Mouse (Mus musculus) retina, adult 2 months (tissue): ENCODE measurements around the gene Atg13.
A peak's percentile ranks its signal among the peaks of the same experiment; 100 is the strongest.

Experiments
- DNase-seq: peaks from one replicate; pipeline ENCODE4 v3.0.0-alpha.2; 2012; ENCODE audit warnings: low read depth, low spot score

The Atg13 gene

DNA sequence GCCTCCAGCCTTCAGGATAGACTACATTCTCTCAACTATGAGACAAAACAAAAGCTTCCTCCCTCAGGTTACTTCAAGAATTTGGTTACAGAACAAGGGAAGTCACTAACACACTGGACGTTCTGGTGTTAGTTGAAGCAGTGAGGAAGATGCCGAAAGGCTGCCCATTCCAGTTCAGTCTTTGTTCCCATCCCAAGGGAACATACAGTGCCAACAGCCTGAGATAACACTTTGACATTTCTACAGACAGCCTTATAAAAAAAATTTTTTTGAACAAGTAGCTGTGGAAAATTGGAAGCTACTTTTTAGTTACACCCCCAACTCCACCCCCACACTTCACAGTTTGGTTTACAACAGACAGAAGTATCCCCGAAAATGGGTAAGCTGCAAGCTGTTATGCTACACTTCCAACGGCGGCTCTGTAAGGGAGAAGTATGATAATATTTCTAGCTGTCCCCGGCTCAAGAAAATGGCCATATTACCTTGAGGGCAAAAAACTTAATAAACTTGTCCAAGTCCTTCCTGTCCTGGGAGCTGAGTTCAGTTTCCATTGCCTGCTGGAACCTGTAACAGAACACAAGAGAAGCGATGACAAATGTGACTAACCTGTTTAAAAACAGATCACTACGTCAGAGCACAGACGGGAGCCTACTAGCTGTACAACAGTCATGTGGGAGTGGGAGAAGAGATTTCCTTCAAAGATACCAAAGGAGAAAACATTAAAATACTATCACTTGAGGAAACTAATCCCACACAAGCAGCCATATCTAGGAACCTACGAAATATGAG, 14.7 kb downstream of the Atg13 start:
- DNase-seq = no peak

DNA sequence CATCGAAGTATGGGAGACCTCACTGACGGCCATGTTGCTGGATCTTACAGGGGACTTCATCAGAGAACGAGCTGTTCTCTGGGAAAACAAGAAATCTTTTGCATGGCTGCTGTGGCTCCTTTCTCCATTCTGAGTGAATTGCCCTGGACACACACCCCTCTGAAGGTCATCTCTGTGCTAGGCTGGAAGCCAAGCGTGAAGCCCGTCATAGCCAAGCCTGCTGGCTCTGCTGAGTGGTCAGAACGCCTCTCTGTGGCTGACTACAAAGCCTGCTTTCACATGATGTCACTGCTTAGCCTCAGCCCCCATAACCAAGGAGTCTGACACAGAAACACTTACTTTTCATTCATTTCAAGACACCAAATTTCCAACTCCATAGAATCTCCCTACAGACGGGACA, 20.9 kb downstream of the Atg13 start:
- DNase-seq = no peak

DNA sequence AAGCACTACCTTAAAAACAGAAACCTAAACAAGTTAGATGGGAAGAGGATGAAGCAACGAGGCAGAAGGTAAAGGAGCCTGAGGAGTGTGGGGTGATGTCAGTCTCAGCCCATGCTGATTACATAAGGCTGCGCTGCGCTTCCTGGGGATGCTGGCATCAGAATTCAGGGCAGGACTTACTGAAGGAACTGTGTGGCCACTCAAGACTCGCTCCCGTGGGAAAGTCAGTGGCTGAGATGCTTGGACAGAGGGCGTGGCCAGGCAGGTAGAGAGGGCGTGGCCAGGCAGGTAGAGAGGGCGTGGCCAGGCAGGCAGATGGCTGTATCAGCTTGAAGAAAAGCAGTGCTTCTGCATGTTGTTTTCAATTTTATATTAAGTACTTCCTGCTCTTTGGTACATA, 26.5 kb downstream of the Atg13 start:
- DNase-seq = no peak

DNA sequence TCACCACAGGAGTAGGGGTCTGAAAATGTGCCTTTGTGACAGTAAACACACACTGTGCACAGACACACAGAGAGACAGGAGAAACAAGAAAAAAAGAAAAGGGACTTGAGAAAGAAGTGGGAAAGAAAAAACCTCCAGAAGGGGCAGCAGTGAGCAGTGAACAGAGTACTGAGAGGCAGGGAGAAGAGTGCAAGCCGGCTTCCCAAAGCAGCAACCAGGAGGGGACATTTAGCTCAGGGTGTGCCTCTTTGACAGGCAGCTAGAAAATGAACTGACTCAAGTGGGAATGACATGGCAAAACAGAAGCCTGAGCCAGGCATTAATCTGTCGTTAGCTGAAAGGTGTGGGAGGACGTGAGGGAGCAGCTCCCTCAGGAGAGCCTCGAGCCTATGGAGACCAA, 27.5 kb downstream of the Atg13 start:
- no peak for DNase-seq

DNA sequence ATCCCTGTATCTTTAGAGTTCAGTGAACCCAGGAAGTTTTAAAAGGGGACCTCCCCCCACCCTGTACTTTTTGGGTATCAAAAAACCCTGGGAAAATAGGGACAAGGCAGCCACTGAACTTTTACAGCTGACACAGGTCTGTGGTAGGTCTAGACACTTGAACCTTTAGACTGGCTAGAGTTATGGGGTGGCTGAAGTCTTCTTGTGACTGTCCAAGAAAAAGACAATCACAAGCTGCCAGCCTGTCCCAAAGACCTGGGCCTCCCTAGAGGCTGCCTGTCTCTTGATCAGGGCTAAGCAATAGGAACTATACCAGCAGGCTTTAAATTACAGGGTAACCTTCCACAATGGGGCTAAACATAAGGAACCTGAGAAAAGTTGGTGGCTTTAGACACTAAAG, 33.4 kb downstream of the Atg13 start:
- no peak for DNase-seq

DNA sequence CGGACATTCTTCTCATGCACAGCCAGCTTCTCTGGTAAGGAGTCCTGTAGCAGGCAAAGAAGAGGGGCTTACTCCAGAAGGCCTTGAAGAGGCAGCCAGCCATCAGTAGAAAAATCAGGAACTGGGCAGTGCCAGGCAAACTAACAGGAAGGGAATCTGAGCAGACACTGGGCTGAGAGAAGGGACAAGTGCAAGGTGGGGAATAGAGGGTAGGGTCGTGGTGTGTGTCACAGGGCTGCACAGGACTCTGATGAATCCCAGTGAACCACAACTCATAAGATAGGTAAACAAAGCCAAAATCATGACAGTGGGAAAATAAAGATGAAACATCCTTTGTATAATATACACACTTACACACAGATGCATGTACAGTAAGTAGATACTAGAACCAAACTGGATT, 34.0 kb downstream of the Atg13 start:
- DNase-seq = no peak

DNA sequence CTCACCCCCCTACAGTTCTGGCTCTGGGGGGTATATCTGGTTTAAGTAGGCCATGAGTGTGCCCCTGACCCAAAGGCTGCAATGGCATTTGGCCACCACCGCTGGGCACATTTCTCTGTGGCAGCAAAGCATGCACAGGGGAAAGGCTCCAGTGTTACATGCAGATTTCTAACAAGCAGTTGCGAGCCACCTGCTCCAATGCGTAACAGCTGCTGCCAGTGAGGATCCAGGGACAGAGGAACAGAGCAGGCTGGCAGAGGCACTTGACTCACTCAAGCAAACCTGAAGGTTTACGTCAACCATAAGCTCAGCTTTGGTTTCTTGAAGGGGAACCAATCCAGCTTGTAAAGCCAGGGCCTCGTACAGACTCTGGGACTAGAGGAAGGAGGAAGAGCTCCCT, 35.5 kb downstream of the Atg13 start:
- DNase-seq = no peak

DNA sequence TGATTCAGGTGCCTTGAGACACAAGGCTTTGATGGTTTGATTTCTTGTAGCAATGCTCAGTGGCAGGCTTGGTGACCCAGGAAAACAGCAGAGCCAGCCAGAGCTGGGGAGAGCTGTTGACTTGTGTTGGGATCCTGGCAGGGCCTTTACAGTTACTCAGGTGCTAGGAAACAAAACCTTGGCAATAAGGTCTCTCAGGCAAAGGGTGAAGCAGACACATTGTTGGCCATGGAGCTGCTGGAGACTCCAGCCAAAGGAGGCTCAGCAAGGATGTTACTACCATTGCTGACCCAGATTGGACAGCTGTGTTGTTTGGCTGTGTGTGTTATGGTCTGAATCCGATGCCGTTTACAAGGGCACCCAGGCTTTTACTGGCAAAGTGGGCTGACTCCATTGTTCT, 36.8 kb downstream of the Atg13 start:
- DNase-seq = no peak

DNA sequence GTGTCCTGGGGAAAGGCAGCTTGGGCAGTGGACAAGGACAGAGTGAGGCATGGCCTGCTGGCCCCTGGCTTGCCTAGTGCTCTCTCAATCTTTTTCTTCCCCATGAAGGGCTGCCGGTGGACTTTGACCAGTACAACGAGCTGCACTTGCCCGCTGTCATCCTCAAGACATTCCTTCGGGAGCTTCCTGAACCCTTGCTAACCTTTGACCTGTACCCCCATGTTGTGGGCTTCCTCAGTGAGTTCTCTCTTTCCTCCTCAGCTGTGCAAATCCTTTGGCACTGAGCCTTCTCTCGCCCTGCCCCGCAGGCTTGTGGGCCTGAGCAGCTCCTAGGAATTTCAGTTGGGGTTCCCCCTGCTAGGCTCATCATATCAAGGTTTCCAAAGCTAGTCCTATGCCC, 40.3 kb downstream of the Atg13 start:
- DNase-seq = no peak

DNA sequence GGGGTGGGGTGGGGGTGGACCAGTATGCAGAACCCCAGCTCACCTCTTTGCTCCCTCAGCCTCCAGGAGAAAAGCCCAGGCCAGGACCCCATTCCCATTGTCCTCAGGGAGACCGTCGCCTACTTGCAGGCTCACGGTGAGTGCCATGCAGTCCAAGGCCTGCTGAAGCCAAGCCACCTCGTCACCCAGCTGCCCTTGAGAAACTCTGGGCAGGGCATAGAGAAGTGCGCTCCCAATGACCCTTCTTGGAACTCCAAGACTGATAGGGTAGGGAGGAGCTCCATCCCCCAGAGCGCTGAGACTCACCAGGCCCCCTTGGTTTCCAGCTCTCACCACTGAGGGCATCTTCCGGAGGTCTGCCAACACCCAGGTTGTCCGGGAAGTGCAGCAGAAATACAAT, 41.0 kb downstream of the Atg13 start:
- no peak for DNase-seq

DNA sequence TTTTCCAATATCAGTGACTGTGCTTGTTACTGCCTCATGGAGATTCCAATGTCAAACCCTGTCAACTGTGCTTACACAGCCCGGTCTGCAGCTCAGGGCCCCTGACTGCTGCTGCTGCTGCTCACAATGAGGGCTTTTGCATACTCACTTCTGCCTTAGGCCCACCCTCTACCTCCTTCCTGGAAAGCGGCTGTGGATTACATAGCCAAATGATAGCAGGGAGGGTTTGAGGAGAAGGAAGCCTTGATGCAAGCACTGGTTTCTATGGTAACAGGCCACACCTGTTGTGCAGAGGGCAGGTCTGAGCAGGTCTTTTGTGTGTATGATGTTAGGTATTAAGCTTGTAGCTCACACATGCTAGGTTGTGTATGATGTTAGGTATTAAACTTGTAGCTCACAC, 42.6 kb downstream of the Atg13 start:
- DNase-seq = no peak

DNA sequence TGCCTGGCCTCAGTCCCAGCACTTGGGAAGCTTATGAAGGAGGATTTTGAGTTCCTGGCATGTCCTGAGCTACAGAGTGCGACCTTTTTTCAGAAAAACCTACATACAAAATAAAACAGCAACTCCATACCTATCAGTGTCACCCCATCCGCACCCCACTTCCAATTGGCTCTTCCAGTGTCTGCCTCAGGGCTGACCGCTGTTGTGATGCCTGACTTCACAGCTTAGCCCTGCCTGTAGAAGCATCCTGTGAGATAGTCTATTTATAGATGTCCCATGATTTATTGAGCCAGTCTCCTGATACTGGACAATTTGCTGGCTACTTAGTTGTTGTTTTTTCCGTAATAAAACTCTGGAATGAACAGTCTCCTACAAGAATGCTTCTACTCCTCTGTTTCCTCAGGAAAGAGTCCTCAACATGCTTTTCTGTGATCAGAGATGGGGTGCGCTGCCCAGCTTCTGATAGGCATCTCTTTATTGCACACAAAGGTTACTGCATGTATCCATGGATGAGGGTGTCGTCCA, 43.9 kb downstream of the Atg13 start:
- DNase-seq = no peak

DNA sequence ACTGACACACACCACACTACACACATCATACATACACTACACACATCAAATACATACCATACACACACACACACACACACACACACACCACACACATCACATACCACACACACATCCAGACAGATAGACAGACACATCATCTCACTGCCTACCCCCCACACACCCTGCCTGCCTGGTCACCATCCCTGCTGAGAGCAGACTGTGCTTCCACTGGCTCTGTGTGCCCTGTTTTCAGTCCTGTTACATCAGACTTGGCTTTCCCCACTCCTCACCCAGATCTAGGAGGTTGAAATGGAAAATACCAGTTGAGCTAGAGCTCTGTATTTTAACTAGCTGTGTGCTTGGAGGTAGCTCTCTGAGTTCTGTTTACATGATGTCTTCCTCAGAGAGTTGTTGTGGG, 45.6 kb downstream of the Atg13 start:
- DNase-seq = no peak

DNA sequence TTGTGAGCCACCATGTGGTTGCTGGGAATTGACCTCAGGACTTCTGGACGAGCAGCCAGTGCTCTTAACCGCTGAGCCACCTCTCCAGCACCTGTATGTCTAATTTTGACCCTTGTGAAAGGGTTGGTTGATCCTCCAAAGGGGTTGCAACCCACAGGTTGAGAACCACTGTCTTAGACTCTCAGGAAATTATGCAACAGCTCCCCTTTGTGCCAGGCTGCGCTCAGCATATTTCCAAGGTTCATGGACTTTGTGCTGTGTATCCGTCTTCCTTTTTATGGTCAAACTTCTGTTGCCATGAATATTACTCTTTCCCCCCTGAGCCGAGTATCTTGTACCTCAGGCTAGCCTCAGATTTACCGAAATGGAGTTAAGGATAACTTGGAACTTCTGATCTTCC, 49.4 kb downstream of the Atg13 start:
- no peak for DNase-seq

DNA sequence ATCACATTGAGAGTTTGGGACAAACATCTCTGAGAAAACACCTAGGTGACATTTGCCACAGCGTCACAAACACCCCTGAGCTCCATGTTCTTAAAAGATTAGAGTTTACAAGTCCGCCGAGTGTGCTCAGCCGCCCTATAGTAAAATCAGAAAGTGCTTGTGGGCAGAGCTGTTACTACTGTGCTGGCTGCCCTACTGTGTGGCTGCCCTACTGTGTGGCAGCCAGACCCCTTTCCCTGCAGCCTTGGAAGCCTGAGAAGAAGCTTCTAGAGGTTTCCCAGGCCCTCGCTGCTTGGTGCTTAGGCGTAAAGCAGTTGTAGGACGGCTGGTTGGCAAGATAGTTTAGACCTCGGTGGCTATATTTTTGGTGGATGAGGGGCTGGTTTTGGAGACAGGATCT, 50.7 kb downstream of the Atg13 start:
- no peak for DNase-seq

DNA sequence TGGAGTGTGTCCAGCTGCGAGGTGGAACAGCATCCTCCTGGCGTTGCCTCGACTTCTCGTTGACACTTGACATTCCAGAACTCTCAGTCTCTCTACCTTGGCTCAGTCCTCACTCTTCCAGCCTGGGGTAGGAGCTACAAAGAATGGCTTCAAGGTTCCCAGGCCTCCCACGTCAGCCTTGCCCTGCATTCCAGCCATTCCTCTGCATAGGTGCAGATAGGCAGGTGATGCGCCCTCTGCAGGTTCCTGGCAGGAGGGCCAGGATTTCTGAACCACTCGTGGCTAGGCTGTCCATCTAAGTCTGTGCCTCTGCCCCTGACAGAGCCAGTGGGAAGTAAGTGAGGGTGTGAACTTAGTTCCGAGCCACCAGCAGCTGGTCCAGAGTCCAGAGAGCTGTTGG, 53.6 kb downstream of the Atg13 start:
- no peak for DNase-seq

DNA sequence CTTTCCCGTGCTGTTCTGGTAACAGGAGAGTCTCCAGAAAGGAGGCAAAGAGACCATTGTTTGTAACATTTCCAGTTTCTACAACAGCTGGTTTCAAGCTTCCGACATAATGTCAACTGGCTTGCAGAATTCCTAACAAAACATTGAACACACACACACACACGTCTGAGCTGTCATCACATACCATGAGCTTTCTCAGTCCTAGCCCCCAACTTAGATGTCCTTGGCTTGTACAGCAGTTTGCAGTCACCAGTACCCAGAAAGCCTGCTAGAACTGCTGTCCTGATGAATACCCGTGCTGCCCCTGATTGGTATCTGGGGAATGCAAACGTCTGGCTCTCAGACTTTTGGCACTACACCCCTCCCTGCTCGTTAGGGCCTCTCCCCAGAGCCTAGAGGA, 54.5 kb downstream of the Atg13 start:
- DNase-seq = no peak

DNA sequence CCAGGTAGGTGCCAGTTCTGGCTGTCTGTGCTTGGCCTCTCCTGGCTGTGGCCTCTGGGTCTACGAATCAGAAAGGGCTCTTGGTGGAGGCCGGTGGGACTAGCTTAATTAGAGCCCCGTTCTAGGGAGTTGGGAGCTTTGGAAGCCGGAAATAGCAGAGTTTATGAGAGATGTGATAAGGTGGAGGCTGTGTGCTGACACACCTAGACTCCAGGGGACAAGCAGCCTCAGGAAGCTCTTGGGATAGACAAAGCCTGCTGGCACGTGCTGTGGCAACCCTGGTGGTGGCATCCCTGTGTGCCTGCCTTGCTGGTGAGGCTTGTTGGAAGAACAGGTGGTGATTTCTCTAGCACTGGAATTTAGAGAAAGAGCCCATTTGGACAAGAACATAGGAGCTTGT, 55.0 kb downstream of the Atg13 start:
- no peak for DNase-seq

DNA sequence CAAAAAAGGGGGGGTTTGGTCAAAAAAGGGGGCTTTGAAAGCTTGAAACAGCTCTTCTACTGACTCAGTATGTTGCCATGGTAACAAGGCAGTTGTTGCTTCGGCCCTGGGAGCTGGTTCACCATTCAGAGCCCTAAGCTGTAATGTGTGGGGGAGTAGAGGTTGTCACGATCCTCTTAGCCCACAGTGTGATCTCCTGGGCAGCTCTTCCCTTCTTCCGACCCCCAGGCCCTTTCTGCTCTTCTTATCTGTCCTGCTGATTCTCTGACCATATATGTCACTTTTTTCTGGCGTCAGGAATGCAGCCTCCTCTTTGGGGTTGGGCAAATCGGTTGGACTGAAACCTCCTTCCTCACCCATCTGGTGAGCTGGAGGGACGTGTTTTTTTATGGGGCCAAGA, 57.5 kb downstream of the Atg13 start:
- DNase-seq = no peak

DNA sequence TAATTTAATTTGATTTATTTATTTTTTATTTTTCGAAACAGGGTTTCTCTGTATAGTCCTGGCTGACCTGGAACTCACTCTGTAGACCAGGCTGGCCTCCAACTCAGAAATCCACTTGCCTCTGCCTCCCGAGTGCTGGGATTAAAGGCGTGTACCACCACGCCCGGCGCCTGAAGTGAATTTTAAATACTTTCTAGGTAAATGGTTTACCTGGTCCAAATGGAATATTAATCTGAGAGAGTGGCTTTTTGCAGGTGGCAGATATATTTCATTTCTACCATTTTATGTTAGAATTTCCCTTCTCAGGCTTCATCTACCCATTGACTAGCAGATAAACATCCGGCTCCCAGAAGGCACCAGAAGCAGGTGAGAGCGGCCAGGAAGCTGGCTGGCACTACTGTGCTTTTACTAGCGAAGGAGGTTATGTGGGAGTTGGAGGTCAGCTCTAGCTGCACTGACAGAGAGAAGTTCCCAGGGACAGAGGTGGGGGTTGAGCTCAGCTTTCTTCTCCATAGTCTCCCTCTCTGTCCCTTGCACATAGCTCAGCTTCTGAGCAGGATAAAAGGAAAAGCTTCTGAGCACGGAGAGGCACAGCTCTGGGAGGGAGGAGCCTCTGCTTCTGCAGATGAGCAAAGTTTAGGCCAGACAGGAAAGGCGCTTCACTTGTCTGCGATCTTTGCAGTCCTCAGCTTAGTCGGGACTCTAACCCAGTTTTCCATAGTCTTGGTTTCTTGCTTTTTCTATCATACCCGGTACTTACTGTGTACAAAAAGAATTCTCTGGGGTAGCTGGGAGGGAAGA, 58.7 kb downstream of the Atg13 start:
- DNase-seq = no peak

DNA sequence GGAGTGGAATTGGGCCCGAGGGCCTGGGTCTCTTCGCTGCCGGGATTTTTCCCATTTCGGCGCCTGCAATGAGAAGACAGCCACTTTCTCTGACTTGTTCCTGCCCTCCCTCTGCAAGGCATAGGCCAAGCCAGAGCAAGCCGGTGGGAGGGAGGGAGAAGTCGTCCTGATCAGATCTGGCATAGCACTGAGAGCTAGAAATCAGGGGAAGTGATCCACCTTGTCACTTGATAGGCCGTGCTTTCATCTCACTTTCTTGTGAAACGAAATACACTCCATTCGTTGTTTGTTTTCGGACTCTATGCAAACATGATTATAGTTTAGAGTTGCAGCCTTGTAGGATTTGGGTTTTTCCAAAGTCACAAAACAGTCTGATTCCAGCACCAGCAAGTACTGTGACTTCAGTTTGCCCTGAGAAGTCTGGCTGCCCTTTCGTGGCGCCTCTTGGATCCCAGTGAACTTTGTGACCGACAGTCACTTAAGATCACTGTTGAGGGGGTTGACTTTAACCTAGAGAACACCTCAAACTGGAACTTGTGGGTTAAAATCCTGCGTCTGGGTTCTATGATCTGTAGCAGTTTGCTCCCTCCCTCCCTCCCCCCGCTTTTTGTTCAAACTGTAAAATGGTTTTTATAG, 59.9 kb downstream of the Atg13 start:
- DNase-seq = no peak

DNA sequence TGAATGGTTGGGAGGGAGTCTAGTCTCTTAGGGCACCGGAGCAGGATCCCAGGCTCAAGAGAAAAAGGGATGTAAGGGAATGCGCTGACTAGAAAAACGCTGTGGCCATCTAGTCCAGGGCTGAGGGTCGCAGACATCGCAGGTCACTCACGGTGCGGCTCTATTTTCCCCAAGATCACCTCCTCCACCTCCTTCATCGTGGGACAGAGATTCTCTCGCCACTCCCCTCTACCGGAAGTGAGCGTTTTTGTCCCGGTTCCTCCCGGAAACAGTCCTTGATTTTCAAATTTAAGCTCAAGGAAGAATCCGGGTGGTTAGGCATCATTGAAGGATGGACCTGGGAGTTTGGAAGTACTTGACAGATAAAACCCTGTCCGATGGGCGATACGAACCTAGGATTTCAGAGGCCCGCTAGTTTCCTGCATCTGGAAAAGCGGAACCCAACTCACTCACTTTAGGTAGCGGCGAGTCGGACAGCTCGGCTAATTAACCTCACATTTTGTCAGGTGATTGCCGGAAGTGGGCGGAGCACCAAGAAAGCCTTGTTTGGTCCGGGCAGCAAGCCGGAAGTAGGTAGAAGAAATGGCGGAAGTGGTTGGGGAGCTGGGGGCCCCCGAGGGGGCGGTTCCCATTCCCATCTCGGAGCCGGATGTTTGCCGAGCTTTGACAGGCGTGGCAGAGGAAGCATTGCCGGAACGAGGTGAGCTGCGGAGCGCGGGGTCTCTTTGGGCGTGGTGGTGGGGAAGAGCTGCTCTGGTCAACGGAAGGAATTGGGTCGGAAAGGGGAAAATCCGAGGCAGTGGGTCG, 60.6 kb downstream of the Atg13 start, which contains the start of the genes Zfp408 and Arhgap1:
Gene Zfp408, minus strand, starts transcription at position 239 of the 807 bp plus-strand sequence.
Gene Arhgap1, plus strand, starts transcription at position 308 of the 807 bp plus-strand sequence.
- DNase-seq = peak; percentile 99
